Comparison of ENCODE assay signal across 7 mouse cellular contexts in genomic region chr1:136626141-136626540, GRCm38 (mm10). TPM values are rescaled to one million over a fixed set of nuclear protein-coding genes. Genes with fewer than 3 reads are reported as not detected.
DNase-seq lines count a peak whose midpoint lies in the region; ATAC-seq and TF ChIP-seq lines count a peak whose summit lies in the region.

No protein-coding gene starts in this region.

- DNase-seq in limb, embryonic 14.5 days (ENCODE audit: low spot score), result no peak
- no peak for DNase-seq in cerebellum, postnatal 14 days
- DNase-seq in kidney, postnatal 10 days, result no peak

- peak overlapping the region; percentile 95 for H3K9ac ChIP-seq in forebrain, embryonic 12.5 days
- peak overlapping the region; percentile 93; the same call in 1 of the 2 replicates for H3K9ac ChIP-seq in limb, embryonic 14.5 days (ENCODE audit: low read depth, low read length, severe bottlenecking)
- H3K9ac ChIP-seq in stomach, embryonic 16.5 days (ENCODE audit: low read length), result peak overlapping the region; percentile 96

- peaks cover 39% of the 10 kb centered on the region for H3K36me3 ChIP-seq in megakaryocyte, embryonic 14.5 days (replicated peaks; ENCODE audit: low read length)
- peaks cover 26% of the 10 kb centered on the region for H3K36me3 ChIP-seq in forebrain, embryonic 12.5 days (replicated peaks)
- peaks cover 26% of the 10 kb centered on the region for H3K36me3 ChIP-seq in limb, embryonic 14.5 days (ENCODE audit: control insufficient read depth, insufficient read depth, low read length)
- H3K36me3 ChIP-seq in stomach, embryonic 16.5 days (ENCODE audit: control insufficient read depth, insufficient read depth, low read length), result peaks cover 7% of the 10 kb centered on the region; the same call in 1 of the 2 replicates

- H3K4me2 ChIP-seq in forebrain, embryonic 12.5 days, result peak overlapping the region; percentile 92
- H3K4me2 ChIP-seq in limb, embryonic 14.5 days (replicated peaks; ENCODE audit: low read depth, low read length, severe bottlenecking), result peak overlapping the region; percentile 73
- H3K4me2 ChIP-seq in stomach, embryonic 16.5 days (ENCODE audit: low read depth, low read length), result peak overlapping the region; percentile 87

- H3K27me3 ChIP-seq in megakaryocyte, embryonic 14.5 days (replicated peaks), result no peaks in the 10 kb centered on the region
- no peaks in the 10 kb centered on the region for H3K27me3 ChIP-seq in forebrain, embryonic 12.5 days
- H3K27me3 ChIP-seq in limb, embryonic 14.5 days (ENCODE audit: control insufficient read depth, insufficient read depth, low read length), result no peaks in the 10 kb centered on the region
- no peaks in the 10 kb centered on the region for H3K27me3 ChIP-seq in stomach, embryonic 16.5 days (ENCODE audit: control insufficient read depth, insufficient read depth, low read length)

- peaks cover 48% of the 10 kb centered on the region for H3K4me1 ChIP-seq in megakaryocyte, embryonic 14.5 days
- H3K4me1 ChIP-seq in forebrain, embryonic 12.5 days, result peaks cover 29% of the 10 kb centered on the region
- peaks cover 22% of the 10 kb centered on the region for H3K4me1 ChIP-seq in limb, embryonic 14.5 days (ENCODE audit: control insufficient read depth, insufficient read depth, low read length)
- H3K4me1 ChIP-seq in stomach, embryonic 16.5 days (ENCODE audit: control insufficient read depth, insufficient read depth, low read length), result peaks cover 25% of the 10 kb centered on the region

- H3K9me3 ChIP-seq in megakaryocyte, embryonic 14.5 days, result no peaks in the 10 kb centered on the region
- no peaks in the 10 kb centered on the region for H3K9me3 ChIP-seq in forebrain, embryonic 12.5 days
- no peaks in the 10 kb centered on the region for H3K9me3 ChIP-seq in limb, embryonic 14.5 days (ENCODE audit: control insufficient read depth, low read length)
- H3K9me3 ChIP-seq in stomach, embryonic 16.5 days (replicated peaks; ENCODE audit: control insufficient read depth, low read length), result no peaks in the 10 kb centered on the region

- no peak overlapping the region for H3K27ac ChIP-seq in forebrain, embryonic 12.5 days
- no peak overlapping the region for H3K27ac ChIP-seq in limb, embryonic 14.5 days (replicated peaks; ENCODE audit: low read depth, low read length)
- no peak overlapping the region for H3K27ac ChIP-seq in stomach, embryonic 16.5 days (ENCODE audit: low read length)

- WGBS in forebrain, embryonic 12.5 days, result 93% methylated on average over 7 of the region's 7 CpGs
- WGBS in limb, embryonic 14.5 days, result 92% methylated on average over 7 of the region's 7 CpGs
- whole genome bisulfite sequencing in stomach, embryonic 16.5 days, result 78% methylated on average over 7 of the region's 7 CpGs

- H3K4me3 ChIP-seq in megakaryocyte, embryonic 14.5 days (replicated peaks), result peak overlapping the region; percentile 96
- H3K4me3 ChIP-seq in forebrain, embryonic 12.5 days (replicated peaks), result peak overlapping the region; percentile 94
- peak overlapping the region; percentile 95 for H3K4me3 ChIP-seq in limb, embryonic 14.5 days (replicated peaks; ENCODE audit: low read length)
- H3K4me3 ChIP-seq in stomach, embryonic 16.5 days (replicated peaks; ENCODE audit: low read length), result peak overlapping the region; percentile 91

- TF ChIP-seq POLR2A in limb, embryonic 14.5 days (IDR thresholded peaks at IDR 0.05; ENCODE audit: borderline replicate concordance, extremely low read depth, insufficient read depth, insufficient read length), result no peak

- no peak for ATAC-seq in megakaryocyte, adult 5-6 weeks (ENCODE audit: poor library complexity, severe bottlenecking)
- ATAC-seq in forebrain, embryonic 12.5 days (ENCODE audit: low FRiP score), result no peak
- no peak for ATAC-seq in limb, embryonic 14.5 days (ENCODE audit: low FRiP score, low read depth)
- ATAC-seq in stomach, embryonic 16.5 days (ENCODE audit: insufficient read depth, low FRiP score), result no peak

RNA-seq across cellular contexts. Expression of gene Zfp281, which starts 1.4 kb away (rescaled TPM):
- 2.6 and 2.9 TPM in 2 replicates for polyA plus RNA-seq in megakaryocyte, embryonic 14.5 days (2012; ENCODE audit: insufficient read depth, low replicate concordance)
- 17.0 and 19.9 TPM in 2 replicates for total RNA-seq in megakaryocyte, adult 5-6 weeks (2015)
- 18.9 and 21.0 TPM in 2 replicates for total RNA-seq in megakaryocyte, adult 5-6 weeks (2017)
- polyA plus RNA-seq in forebrain, embryonic 12.5 days (2016; fragmentation: Nextera tagmentation; extraction: Ambion mirVana), result 33.5 and 34.9 TPM in 2 replicates
- 10.4 and 11.0 TPM in 2 replicates for polyA plus RNA-seq in limb, embryonic 14.5 days (2012; rRNA removed)
- polyA plus RNA-seq in limb, embryonic 14.5 days (2014; fragmentation: Nextera tagmentation; extraction: Ambion mirVana), result 21.7 and 27.2 TPM in 2 replicates
- 11.9 and 13.6 TPM in 2 replicates for polyA plus RNA-seq in stomach, embryonic 16.5 days (2015; fragmentation: Nextera tagmentation; extraction: Ambion mirVana)
